Mouse (Mus musculus) left cerebral cortex, postnatal 4 days (tissue): ENCODE measurements around the gene Gm10392. TPM values are rescaled to one million over a fixed set of nuclear protein-coding genes. Genes with fewer than 3 reads are reported as not detected.

Experiments
- total RNA-seq, 2 experiments: library from RNA; stranded (reverse); gene quantifications; 2 replicates each; pipeline ENCODE4 v1.2.3; 2021

The Gm10392 gene
- total RNA-seq, 2 experiments from 2014 or later: not detected

Other genes starting within 250 kb of the Gm10392 start
- gene Coro6, start 56.8 kb downstream of the Gm10392 start, total RNA-seq: 1 to 10 TPM; 2.2 to 3.7 TPM
- 100 to 1,000 TPM; 216 to 217 TPM for gene Ankrd13b, start 29.5 kb downstream of the Gm10392 start, total RNA-seq
- gene Git1, start 25.6 kb downstream of the Gm10392 start, total RNA-seq: 100 to 1,000 TPM; 150 to 151 TPM
- gene Abhd15, start 4.1 kb downstream of the Gm10392 start, total RNA-seq: under 1 TPM; 0.50 to 0.54 TPM
- gene Trp53i13, start 3.2 kb downstream of the Gm10392 start, total RNA-seq: 1 to 10 TPM; 5.8 TPM
- 100 to 1,000 TPM; 104 to 113 TPM for gene Taok1, start 88.6 kb upstream of the Gm10392 start, total RNA-seq
- gene Nufip2, start 167.0 kb upstream of the Gm10392 start, total RNA-seq: 10 to 100 TPM; 74.1 to 76.0 TPM
- under 1 TPM; 0.26 to 0.52 TPM for gene Cryba1, start 206.1 kb upstream of the Gm10392 start, total RNA-seq
- 100 to 1,000 TPM; 146 to 151 TPM for gene Myo18a, start 244.0 kb upstream of the Gm10392 start, total RNA-seq